Mouse (Mus musculus): ENCODE measurements around the gene Smim22. TPM values are rescaled to one million over a fixed set of nuclear protein-coding genes. Genes with fewer than 3 reads are reported as not detected.

The Smim22 gene
- total and polyA plus RNA-seq, 2 experiments = 14.6 to 35.5 TPM

DNA sequence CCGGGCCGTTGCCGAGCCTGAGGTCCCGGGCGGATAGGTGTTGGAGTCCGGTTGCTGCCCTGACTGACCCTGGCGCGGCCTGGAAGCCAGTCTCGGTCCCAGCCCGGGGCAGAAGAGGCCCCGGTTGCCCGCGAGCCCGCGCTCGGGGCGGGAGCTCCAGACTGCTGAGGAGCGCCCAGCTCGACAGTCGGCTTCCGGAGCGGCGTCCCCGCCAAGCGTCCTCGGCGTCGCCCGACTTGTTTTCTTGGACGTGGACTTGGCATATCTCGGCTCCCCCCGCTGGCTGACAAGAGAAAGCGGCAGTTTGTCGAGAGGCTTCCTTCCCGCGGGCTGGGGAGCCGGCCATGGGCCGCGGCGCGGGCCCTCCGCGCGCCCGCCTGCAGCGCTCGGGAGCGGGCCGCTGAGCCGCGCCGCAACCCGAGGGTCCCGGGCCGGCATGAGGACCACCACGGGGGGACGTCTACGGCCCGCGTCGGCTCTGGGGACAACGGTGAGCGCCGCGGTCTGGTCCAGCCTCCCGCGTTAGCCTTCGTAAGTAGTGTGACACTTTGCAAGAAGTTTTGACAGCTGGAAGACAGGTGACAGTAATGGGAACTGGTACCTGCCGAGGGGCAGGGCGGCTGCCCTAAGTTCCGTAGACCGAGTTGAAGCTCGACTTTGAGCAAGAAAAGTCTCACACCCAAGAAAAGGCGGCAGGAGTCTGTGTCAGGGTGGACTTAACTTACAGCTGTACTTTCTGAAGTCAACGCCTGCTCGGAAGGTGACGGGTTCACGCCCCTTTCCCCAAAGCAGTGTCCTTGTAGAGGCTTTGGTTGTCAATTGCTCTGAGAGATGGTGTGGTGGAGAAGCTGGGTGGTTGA, 43.4 kb downstream of the Smim22 start:
- Histone ChIP-seq H3K27me3 (ENCODE audit: control insufficient read depth, insufficient read depth, low read length) (no peaks in the 10 kb centered on the region), H3K36me3 (ENCODE audit: control insufficient read depth, insufficient read depth, low read length) (peaks cover 24% of the 10 kb centered on the region), H3K4me3 (ENCODE audit: insufficient read depth, low read depth, low read length) (peak overlapping the region; percentile 70), H3K9ac (ENCODE audit: low read depth, low read length) (peak overlapping the region; percentile 79), H3K27ac (replicated peaks; ENCODE audit: insufficient read depth, low read depth, low read length) (peak overlapping the region; percentile 83), H3K4me1 (ENCODE audit: control insufficient read depth, insufficient read depth, low read length) (peaks cover 6% of the 10 kb centered on the region), H3K79me2 (ENCODE audit: control insufficient read depth, insufficient read depth, low read length) (peaks cover 3% of the 10 kb centered on the region; the same call in 1 of the 2 replicates)
- DNase-seq (ENCODE audit: extremely low read depth, low read depth, low spot score) = peak; percentile 55
- under 1% methylated on average over 78 of the region's 78 CpGs for whole genome bisulfite sequencing
- TF ChIP-seq CTCF (IDR thresholded peaks at IDR 0.05; ENCODE audit: low read depth, low read length) = no peak; the same call in 1 of the 2 replicates
- TF ChIP-seq POLR2A (IDR thresholded peaks at IDR 0.05; ENCODE audit: extremely low read depth, insufficient read depth, low read length) = no peak

Other genes starting within 250 kb of the Smim22 start
- 46.2 and 47.4 TPM in 2 replicates for gene Cdip1, start 217.0 kb upstream of the Smim22 start, total RNA-seq (2014; rRNA removed)
- gene Cdip1, start 217.0 kb upstream of the Smim22 start, polyA plus RNA-seq (2012; rRNA removed) = 101 and 116 TPM in 2 replicates
- not detected in 2 replicates for gene 4930562C15Rik, start 171.9 kb upstream of the Smim22 start, total RNA-seq (2014; rRNA removed)
- not detected in 2 replicates for gene 4930562C15Rik, start 171.9 kb upstream of the Smim22 start, polyA plus RNA-seq (2012; rRNA removed)
- gene Ubald1, start 127.0 kb upstream of the Smim22 start, total RNA-seq (2014; rRNA removed) = 4.0 and 7.1 TPM in 2 replicates
- gene Ubald1, start 127.0 kb upstream of the Smim22 start, polyA plus RNA-seq (2012; rRNA removed) = 13.6 and 15.5 TPM in 2 replicates
- gene Mgrn1, start 121.0 kb upstream of the Smim22 start, total RNA-seq (2014; rRNA removed) = 28.2 and 42.8 TPM in 2 replicates
- gene Mgrn1, start 121.0 kb upstream of the Smim22 start, polyA plus RNA-seq (2012; rRNA removed) = 59.0 and 71.0 TPM in 2 replicates
- gene Nudt16l1, start 68.5 kb upstream of the Smim22 start, total RNA-seq (2014; rRNA removed) = 12.2 and 16.2 TPM in 2 replicates
- gene Nudt16l1, start 68.5 kb upstream of the Smim22 start, polyA plus RNA-seq (2012; rRNA removed) = 53.5 and 57.0 TPM in 2 replicates
- gene Anks3, start 43.1 kb upstream of the Smim22 start, total RNA-seq (2014; rRNA removed) = 11.3 and 14.2 TPM in 2 replicates
- 16.8 and 22.3 TPM in 2 replicates for gene Anks3, start 43.1 kb upstream of the Smim22 start, polyA plus RNA-seq (2012; rRNA removed)
- not detected in 2 replicates for gene Sept12, start 9.4 kb upstream of the Smim22 start, total RNA-seq (2014; rRNA removed)
- gene Sept12, start 9.4 kb upstream of the Smim22 start, polyA plus RNA-seq (2012; rRNA removed) = not detected in 2 replicates
- gene Rogdi, start 6.3 kb downstream of the Smim22 start, total RNA-seq (2014; rRNA removed) = 5.2 and 7.5 TPM in 2 replicates
- gene Rogdi, start 6.3 kb downstream of the Smim22 start, polyA plus RNA-seq (2012; rRNA removed) = 29.9 and 53.7 TPM in 2 replicates
- gene Glyr1, start 42.6 kb downstream of the Smim22 start, total RNA-seq (2014; rRNA removed) = 48.5 and 50.3 TPM in 2 replicates
- gene Glyr1, start 42.6 kb downstream of the Smim22 start, polyA plus RNA-seq (2012; rRNA removed) = 42.8 and 48.6 TPM in 2 replicates
- gene Ubn1, start 42.8 kb downstream of the Smim22 start, total RNA-seq (2014; rRNA removed) = 11.5 and 15.6 TPM in 2 replicates
- gene Ubn1, start 42.8 kb downstream of the Smim22 start, polyA plus RNA-seq (2012; rRNA removed) = 12.1 and 15.6 TPM in 2 replicates
- gene Ppl, start 125.1 kb downstream of the Smim22 start, total RNA-seq (2014; rRNA removed) = 9.4 and 10.2 TPM in 2 replicates
- 3.3 and 3.6 TPM in 2 replicates for gene Ppl, start 125.1 kb downstream of the Smim22 start, polyA plus RNA-seq (2012; rRNA removed)
- gene Sec14l5, start 139.8 kb downstream of the Smim22 start, total RNA-seq (2014; rRNA removed) = 0.09 and 0.13 TPM in 2 replicates
- gene Sec14l5, start 139.8 kb downstream of the Smim22 start, polyA plus RNA-seq (2012; rRNA removed) = 0.01 and 0.02 TPM in 2 replicates
- gene Nagpa, start 196.7 kb downstream of the Smim22 start, total RNA-seq (2014; rRNA removed) = 10.0 and 13.4 TPM in 2 replicates
- 22.1 and 24.0 TPM in 2 replicates for gene Nagpa, start 196.7 kb downstream of the Smim22 start, polyA plus RNA-seq (2012; rRNA removed)
- 1.7 and 2.7 TPM in 2 replicates for gene AU021092, start 215.0 kb downstream of the Smim22 start, total RNA-seq (2014; rRNA removed)
- 2.4 and 2.7 TPM in 2 replicates for gene AU021092, start 215.0 kb downstream of the Smim22 start, polyA plus RNA-seq (2012; rRNA removed)
- gene Alg1, start 226.3 kb downstream of the Smim22 start, total RNA-seq (2014; rRNA removed) = 24.7 and 30.3 TPM in 2 replicates
- 43.6 and 46.1 TPM in 2 replicates for gene Alg1, start 226.3 kb downstream of the Smim22 start, polyA plus RNA-seq (2012; rRNA removed)
- gene Eef2kmt, start 248.7 kb downstream of the Smim22 start, total RNA-seq (2014; rRNA removed) = 7.2 and 9.0 TPM in 2 replicates
- gene Eef2kmt, start 248.7 kb downstream of the Smim22 start, polyA plus RNA-seq (2012; rRNA removed) = 17.3 and 22.4 TPM in 2 replicates